Mouse (Mus musculus) cerebellum, postnatal 14 days (tissue): ENCODE data around the gene Polr1a.
"Not testable (repeated sequence)": the region's sequence is repeated elsewhere in the genome, so short reads cannot be mapped to it uniquely, and the experiment has no call there.

Source experiments
- DNase-seq, 2 experiments: peaks; one replicate each; pipeline ENCODE4 v3.0.0; 2021; ENCODE audit warnings: mixed read lengths in 2 of 2

The Polr1a gene

DNA sequence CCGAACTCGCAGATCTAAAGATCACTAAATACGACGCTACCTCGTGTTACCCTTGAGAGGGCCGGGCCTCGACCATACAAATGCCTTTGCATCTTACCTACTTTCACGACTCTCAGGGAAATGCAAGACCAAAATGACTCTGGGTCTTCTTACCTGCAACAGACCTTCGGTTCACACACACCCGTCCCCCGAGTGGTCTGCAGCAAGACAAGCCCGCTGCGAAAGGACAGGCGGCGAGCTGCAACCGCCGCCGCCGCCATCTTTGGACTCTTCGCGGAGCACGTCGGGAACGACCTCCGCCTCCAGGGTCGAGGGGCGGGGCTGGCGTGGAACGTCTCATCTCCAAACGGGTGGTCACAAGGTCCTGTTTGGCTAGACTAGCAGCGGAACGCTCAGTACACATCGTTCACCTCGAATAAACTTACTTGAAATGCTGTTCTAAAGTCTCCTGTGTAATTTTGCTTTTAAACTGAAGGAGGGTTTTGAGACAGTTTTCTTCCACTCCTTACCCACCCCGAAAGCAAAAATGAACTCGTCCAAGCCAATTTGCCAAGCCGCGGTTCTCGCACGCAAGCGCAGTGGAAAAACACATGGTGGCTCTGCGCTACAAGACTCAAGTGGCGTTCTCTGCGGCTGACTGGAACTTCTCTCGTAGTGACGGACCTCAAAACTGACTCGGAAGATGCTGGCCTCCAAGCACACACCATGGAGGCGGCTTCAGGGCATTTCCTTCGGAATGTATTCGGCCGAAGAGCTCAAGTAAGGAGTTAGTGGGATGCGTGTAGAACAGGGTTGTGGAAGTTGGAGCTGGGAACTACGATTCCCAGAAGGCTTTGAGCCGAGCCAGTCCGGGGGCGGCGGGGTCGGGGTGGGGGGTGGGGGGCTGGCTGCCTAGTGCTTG lies at the start of gene Polr1a, which contains the start of gene Ptcd3:
Gene Polr1a (plus strand): TSS at position 573 of the 901 bp plus-strand sequence.
Gene Ptcd3 (minus strand): TSS at position 270 of the 901 bp plus-strand sequence.
- DNase-seq = peak; percentile 95 to 96

DNA sequence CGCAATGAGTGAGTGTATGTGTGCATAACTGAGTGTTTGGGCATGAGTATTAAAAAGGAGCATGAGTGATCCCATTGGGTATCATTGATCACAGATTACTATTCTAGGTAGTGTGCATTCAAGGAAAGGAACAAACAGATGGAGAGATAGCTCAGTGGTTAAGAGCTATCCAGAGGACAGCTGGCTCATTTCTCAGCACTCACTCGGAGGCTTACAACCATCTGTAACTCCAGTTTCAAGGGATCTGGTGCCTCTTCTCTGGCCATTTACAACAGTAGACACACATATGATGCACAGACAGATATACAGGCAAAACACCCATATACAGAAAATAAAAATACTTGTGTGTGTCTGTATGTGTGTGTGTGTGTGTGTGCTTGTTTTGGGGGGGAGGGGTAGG lies 41.1 kb upstream of the Polr1a start:
- DNase-seq = no peak

DNA sequence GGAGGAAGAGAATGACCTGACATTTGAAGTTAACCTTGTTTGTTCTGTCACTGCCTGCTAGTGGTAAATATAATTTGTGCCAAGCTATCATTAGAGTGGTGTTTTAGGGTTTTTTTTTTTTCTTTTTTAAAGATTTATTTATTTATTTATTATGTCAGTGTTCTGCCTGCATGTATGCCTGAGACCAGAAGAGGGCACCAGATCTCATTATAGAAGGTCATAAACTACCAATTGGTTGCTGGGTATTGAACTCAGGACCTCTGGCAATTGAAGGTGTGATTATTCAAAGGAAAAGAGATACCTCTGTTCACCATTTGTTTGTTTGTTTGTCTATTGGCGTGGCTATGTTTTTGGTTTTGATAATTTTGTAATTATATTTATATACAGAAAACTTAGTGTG lies 40.0 kb upstream of the Polr1a start:
- peak in 1 of 2 experiments; percentile 16 for DNase-seq

DNA sequence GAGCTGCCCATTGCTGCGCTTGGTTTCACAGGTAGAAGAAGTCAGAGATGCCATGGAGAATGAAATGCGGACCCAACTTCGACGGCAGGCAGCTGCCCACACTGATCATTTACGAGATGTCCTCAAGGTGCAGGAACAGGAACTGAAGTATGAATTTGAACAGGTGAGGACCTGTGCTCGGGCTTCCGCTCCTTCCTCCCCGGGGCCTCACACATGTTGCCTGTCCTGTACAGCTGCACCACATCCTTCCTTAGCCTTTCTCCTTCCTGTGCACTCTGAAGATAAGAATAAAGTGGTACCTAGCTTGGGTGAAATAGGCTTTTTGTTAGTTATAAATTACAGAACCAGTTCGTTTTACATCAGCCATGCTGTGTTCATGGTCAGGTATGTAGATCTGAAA lies 37.5 kb upstream of the Polr1a start:
- DNase-seq = no peak

DNA sequence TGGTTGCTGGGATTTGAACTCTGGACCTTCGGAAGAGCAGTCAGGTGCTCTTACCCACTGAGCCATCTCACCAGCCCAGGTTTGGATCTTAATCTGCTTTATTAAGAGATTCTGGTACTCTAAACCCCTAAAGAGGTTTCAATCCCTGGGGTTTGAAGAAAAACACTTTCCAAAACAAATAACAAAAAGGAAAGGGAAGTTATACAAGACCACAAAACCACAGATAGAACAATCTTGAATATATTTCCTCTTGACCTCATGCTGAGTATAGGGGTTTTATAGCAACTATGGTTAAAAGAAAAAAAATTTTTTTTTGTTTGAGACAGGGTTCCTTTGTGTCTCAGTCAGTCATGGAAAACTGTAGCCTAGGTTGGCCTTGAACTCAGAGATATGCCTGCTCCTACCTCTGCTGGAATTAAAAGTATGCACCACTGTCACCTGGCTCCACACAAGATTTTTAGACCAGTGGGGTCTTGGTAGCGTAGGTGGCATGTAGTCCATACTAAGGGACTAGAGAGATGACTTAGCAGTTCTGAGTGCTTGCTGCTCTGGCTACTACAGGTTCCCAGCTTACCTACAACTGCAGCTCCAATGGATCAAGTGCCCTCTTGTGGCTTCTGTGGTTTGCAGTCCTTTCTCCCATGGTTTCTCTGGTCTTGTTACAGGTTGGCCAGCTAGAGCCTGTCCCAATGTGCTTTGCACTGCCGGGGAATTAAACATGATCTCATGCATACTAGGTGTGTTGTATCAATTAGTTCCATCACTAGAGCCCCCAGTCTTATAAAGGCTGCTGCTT lies 30.7 kb upstream of the Polr1a start:
- no peak for DNase-seq

DNA sequence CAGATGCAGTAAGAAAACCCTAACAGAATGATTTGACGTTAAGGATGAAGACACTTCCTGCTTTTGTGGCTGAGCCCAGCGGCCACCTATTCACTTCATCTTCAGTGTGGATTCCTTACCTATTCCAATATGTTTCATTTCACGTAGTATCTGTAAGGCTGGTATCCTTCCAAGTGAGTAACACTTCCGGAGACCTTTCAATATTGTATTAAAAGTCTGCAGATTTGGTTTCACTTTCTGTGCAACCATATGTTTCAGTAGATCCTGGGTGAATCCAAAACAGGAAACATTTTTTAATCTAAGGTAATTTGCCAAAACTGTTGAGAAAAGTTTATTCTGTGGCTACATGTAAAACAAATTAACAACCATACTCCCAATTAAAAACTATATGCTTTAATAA lies 15.6 kb upstream of the Polr1a start:
- no peak for DNase-seq

DNA sequence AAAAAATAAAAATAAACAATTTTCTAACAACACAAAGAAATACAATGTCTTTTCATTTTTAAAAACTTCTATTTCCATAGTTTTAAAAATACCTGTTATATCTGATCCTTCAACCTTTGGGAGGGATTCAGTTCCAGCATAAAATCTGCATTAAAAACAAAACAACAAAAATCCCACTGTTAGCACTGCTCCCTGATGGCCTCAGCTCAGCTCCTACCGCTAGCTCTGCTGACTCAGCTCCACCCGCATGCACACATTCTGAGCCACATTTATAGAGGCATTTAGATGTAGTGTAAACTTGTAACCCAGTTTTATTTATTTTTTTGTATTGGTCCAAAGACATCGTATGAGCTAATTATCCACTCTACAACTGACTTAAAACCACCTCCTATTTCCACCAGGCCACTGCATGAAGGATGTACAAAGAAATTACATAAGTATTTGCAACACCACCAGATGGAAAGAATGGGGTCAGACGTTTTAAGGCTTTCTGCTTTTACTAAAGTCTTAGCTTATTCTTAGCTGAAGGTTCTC lies 1.1 kb upstream of the Polr1a start:
- DNase-seq = no peak

DNA sequence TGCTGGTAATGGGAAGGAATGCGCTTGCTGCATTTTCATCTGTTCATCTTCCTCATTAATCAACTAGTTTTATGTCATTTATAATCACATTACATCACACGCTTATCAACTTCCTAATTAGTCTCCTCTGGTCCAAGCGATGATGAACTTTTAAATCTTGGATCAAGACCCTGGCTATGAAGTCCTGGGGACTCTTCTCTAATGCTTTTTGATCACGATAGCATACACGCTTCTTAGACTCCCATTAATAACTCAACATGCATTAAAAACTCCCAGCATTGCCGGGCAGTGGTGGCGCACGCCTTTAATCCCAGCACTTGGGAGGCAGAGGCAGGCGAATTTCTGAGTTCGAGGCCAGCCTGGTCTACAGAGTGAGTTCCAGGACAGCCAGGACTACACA lies 531 bp downstream of the Polr1a start:
- DNase-seq = no peak

DNA sequence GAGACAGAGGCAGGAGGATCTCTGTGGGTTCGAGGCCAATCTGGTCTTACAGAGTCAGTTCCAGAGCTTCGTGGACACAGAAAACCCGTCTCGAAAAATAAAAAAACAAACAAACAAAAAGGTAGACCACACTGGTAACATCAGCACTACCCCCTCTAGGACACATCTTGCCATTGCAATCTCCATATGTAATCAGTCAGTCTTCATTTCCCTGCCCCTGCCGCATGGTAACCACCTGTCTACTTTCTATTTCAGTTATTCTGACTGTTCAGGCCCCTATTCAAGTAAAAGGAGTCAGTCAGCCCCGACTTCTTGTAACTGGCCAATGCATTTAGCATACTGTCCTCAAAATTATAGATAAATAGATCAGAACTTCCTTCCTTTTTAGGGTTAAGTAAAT lies 987 bp downstream of the Polr1a start:
- peak in 1 of 2 experiments; percentile 10 for DNase-seq

DNA sequence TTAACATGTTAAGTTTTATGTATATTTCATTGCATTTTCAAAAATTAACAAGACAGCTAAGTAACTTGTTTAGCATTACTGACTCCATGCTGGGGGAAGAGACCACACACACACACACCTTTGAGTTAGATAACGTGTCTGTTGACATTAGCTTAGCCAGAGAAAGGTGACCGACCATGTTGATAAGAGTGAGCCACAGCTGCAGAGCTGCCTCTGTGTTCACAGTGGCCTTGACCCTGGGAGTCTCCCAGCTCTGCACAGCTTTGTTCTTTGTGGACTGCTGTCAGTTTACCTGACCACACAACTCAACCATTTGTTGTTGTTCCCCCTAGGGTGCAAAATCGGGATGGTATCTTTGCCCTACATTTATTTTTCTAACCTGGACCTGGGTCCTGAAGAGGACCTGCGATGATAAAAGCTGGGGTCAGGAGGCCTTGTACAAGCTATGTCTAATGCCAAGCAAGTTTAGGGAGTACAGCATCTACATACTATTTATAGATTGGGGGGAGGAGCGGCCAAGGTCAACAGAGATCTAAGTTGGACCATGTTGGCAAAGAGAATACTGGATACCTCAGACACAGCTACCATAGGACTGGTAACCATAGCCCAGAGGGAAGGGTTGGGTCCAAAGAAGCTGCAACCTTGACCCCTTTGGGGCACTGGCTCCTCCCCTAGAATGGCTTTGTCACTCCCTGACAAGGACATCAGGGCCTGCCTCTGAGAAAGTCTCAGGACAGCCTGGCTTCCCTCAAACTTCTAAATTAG lies 3.0 kb downstream of the Polr1a start:
- no peak for DNase-seq

DNA sequence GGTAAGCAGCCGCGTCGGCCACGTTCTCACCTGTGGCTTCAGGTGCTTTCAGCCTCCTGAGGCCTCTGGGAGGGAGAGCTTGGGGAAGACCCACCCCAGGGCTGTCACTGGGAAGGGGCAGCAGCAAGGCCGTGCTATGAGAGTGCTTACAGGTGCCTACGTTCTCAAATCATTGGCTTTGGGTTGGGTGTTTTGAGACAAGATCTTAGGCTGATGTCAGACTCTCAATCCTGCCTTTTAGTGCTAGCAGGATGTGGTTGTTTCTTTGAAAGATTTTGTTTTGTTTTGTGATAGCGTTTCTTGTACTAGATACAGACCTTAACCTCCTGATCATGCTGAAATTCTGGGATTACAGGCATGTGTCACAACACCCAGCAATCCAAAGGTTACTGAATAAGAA lies 11.9 kb downstream of the Polr1a start:
- no peak for DNase-seq

DNA sequence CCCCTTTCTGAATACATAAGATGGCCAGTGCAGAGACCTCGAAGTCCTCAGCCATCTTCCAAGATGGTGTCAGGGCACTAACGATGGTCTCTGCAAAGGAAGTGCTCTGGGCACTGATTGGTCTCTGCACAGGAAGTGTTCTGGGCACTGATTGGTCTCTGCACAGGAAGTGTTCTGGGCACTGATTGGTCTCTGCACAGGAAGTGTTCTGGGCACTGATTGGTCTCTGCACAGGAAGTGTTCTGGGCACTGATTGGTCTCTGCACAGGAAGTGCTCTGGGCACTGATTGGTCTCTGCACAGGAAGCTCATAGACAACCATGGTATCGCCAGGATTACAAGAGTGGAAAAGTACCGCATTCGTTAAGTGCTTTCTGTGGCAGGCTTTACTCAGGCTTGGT lies 16.4 kb downstream of the Polr1a start:
- DNase-seq = not testable (repeated sequence)

DNA sequence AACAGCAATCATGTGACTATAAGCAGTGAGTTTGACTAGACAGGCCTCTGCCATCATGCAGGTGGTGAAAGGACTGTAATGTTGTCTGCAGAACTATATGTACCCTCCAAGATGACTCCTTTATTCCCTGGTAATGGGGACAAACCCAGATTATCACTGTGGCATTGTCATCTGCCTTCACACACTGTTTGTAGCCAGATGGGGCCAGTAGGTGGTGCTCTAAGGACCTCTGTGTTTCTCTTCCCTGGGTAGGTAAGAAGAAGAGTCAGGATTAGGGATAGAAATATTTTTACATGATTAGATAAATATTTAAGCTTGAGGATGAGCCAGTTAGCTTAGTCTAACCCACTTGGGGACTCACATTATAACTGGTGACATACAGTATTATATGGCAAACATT lies 19.1 kb downstream of the Polr1a start:
- peak; percentile 86 to 89 for DNase-seq

DNA sequence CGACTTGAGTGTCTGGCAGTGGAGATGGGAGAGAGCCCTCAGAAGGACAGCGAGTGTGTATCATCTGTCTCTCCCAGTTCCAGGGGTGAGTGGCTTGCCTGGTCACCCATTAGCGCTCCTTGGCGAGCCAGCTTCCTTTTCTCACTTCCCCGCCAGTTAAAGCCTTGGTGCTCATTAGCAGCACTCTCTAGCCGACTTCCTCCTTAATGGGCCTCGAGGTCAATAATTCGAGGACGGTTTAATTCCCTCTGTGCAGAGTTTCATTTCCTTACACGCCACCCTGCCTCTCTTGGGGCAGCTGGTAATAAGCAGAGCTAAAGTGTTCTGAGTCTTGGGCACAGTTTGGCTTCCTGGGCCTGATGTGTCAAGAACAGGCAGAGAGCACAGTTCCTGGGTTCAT lies 21.2 kb downstream of the Polr1a start:
- no peak for DNase-seq

DNA sequence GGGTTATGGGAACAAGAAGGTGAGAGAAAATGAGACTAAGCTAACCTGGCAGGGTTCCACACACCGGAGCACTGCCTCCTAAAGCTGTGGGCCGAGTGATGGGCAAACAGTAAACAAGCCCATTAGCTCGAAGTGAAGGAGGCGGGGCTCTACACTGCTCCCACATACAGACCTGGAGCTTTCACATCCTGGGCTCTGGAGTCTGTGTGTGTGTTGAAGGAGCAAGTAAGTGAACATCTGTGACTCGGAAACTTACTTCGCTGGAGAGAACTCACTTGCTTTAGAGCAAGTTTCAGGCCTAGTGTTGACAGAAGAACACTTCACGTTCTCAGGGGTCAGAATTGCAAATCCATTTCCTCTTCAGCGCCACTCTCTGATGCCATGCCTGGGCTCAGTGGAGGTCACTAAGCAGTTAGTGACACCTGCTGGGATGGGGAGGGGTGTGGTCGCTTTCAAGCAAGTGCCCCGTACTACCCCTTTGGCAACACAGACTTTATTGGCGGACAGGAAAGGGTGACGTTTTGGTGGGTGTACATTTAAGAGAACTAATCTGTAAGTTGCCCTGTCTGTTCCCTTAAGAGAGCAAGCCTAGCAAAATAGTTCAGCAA lies 22.1 kb downstream of the Polr1a start:
- DNase-seq = no peak

DNA sequence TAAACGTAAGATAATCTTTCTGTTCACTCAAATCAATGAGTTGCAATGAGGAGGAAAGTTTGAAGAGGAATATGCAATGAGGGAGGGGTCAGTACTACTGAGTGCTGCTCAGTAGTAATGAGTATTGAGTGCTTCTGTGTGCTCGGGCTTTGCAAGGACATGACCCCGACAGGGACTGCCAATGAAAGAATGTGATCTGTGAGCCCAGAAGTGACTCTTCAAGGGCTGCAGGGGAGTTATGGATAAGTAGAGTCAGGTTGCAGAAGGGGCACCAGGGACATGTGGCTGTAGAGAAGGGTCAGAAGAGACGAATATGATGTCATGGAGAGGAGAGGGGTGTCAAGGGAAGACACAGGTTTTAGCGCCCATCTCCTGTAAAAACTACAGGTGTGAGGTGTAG lies 23.5 kb downstream of the Polr1a start:
- no peak for DNase-seq

DNA sequence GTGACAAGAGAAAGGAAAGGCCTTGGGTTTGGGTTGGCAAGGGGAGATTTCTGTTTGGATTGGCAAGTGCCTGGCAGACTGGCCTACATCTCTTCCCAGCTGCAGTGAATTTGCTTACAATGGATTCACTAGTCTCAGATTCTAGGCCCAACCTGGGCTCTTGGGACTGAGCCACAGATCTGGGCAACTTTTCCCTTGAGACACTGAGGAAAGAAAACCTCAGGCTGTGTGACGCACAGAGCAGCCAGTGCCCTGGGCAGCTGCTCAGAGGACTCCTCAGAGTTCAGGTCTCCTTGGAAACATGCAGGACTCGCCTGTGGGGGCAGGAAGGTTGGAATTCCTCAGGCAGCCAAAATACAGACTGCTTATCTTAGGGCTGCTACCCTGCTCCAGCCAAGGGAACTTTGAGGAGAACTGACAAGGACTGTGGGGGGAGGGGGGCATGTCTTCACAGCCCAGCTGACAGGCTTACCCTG lies 25.3 kb downstream of the Polr1a start:
- DNase-seq = no peak

DNA sequence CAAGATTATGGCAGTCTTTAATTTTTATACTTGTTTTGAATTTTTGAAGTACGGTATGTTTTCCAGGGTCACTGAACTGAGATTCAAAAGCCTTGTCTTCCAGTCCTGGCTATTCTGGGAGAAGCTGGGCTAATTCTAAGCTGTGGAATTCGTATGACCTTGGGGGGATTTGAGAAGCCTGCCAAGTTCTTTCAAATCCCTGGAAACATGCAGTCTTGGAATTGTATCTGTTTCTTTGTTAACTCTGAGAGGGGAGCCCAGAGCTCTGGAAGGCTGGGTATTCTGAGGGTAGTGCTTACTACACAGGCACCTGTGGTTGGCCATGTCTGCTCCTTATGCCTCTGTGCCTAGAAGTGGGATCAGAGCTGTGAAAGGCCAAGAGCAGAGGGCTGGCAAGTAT lies 26.9 kb downstream of the Polr1a start:
- no peak for DNase-seq

DNA sequence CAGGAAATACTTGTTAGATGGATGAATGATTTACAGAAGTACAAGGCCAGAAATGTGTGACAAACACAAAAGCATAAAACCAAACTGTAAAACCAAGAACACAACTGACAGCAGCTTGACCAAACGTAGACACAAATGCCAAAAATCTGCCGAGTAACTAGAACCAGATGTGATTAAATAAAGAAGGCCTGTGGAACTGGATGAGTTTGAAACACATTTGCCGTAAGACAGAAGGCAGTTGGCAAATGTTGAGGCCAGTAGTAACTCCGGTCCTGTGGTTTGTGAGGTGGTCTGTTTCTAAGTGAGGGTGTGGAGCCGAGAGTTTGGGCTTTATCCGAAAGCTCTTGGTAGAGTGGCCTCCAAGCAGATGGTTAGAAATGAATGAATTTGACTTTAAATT lies 32.1 kb downstream of the Polr1a start:
- no peak for DNase-seq

DNA sequence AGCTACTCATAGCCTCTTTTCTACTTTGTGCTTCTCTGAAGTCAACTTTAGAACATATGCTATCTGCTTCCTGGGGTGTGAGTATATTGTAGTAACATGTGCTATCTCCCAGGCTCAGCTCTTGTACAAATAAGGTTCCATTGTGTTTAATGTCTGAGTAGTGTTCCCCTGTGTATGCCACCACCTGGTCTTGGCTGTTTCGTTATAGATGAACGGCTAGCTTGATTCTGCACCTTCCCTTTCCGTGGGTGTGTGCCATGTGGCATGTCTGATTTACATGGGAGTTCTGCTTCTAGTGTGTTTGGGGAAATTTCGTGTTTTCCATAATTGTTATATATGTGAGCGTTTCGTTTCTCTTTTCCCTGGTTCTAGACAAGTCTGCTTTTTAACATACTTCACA lies 36.2 kb downstream of the Polr1a start:
- DNase-seq = no peak

DNA sequence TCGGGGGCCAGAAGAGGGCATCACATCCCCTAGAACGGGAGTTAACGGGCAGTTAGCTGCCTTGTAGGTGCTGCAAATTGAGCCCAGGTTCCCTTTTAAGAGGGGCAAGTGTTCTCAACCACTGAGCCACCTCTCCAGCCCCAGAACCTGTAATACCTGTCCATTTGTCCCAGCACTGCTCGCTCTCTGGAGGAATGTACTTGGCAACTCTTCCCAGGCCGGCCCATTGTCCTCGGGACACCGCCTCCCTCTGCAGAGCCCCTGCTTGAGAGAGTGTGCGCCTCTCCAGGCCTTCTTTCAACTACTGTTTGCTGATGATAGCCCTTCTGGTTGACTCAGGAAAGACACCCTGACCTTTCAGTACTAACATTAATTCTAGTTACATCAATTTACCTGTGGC lies 37.3 kb downstream of the Polr1a start:
- DNase-seq = no peak

DNA sequence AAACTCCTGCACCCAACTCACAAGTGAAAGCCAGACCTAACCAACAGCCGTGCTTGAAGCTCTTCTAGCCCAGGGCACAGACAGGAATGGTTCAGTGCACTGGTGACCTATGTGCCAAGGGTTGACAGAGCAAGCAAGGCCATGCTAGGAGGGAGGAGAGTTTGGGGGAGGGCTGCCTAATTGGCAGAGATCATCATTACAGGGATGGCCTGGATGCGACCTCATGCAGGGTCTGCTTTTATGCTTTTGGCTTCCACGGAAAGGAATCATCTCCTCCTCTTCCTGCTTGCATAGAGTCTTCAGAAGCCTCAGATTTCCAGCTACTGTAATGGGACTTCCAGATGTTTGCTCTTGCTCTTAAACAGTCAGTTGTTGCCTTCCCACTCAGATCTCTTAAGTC lies 40.9 kb downstream of the Polr1a start:
- DNase-seq = no peak
